Mouse (Mus musculus) C2C12 (cell line): ENCODE results near the gene Zfhx3.
"Not testable (repeated sequence)": the region's sequence is repeated elsewhere in the genome, so short reads cannot be mapped to it uniquely, and the experiment has no call there.

Experiments used
- CEBPB ChIP-seq: IDR thresholded peaks from one replicate; pipeline ENCODE4 v1.6.1; 2011; ENCODE audit warnings: low read depth, mild to moderate bottlenecking, control low read depth, moderate library complexity
- CTCF ChIP-seq: IDR thresholded peaks from one replicate; pipeline ENCODE4 v1.5.1; 2011; ENCODE audit not compliant: control insufficient read depth, insufficient read depth, insufficient read length
- MAX ChIP-seq: IDR thresholded peaks from one replicate; pipeline ENCODE4 v1.6.1; 2011; ENCODE audit warnings: mild to moderate bottlenecking, control low read depth
- MYOD1 ChIP-seq: IDR thresholded peaks from one replicate; pipeline ENCODE4 v1.6.1; 2011; ENCODE audit warnings: low read depth; ENCODE audit not compliant: control insufficient read depth, insufficient read length
- USF1 ChIP-seq: IDR thresholded peaks from one replicate; pipeline ENCODE4 v1.6.1; 2011; ENCODE audit warnings: low read depth, mild to moderate bottlenecking, control low read depth, moderate library complexity

GRCm38 (mm10) chr8:107938231-107938630 lies 4.2 kb upstream of the Zfhx3 start:
- not testable (repeated sequence) for TF ChIP-seq CTCF, MYOD1, MAX, USF1, CEBPB
